Mouse (Mus musculus): ENCODE measurements around the gene Tnip3.

Tnip3 gene

GRCm38 (mm10) chr6:65644110-65644509 is 119.0 kb downstream of the Tnip3 start:
- Histone ChIP-seq H3K4me3 (replicated peaks; ENCODE audit: low read length) (no peak overlapping the region), H3K9me3 (ENCODE audit: low read length) (peaks cover 5% of the 10 kb centered on the region), H3K4me1 (replicated peaks; ENCODE audit: low read depth, low read length) (0 out of 2 replicates have a peak, but pooled peaks cover 10% of the 10 kb centered on the region), H3K27me3 (ENCODE audit: insufficient read depth, low read length) (no peaks in the 10 kb centered on the region; the same call in 1 of the 2 replicates), H3K36me3 (ENCODE audit: insufficient read depth, low read length) (no peaks in the 10 kb centered on the region)
- no peak for TF ChIP-seq NANOG (IDR thresholded peaks at IDR 0.05; ENCODE audit: borderline replicate concordance, low read length)

GRCm38 (mm10) chr6:65646408-65646807 is 121.3 kb downstream of the Tnip3 start:
- no peaks in the 10 kb centered on the region for H3K9me3 ChIP-seq (ENCODE audit: low read length)
- H3K27me3 ChIP-seq (ENCODE audit: insufficient read depth, low read length), result no peaks in the 10 kb centered on the region; the same call in 1 of the 2 replicates
- TF ChIP-seq POU5F1 (IDR thresholded peaks at IDR 0.05; ENCODE audit: borderline replicate concordance, low read length) (no peak), NANOG (IDR thresholded peaks at IDR 0.05; ENCODE audit: borderline replicate concordance, low read length) (no peak), CTCF (conservative IDR thresholded peaks at IDR 0.05; ENCODE audit: low read length) (no peak)
- no peaks in the 10 kb centered on the region for H3K36me3 ChIP-seq (ENCODE audit: insufficient read depth, low read length)
- 0 out of 2 replicates have a peak, but pooled peaks cover 10% of the 10 kb centered on the region for H3K4me1 ChIP-seq (replicated peaks; ENCODE audit: low read depth, low read length)
- no peak overlapping the region for H3K4me3 ChIP-seq (replicated peaks; ENCODE audit: low read length)

- no peak for TF ChIP-seq POU5F1 (IDR thresholded peaks at IDR 0.05; ENCODE audit: borderline replicate concordance, low read length)
- no peak for TF ChIP-seq NANOG (IDR thresholded peaks at IDR 0.05; ENCODE audit: borderline replicate concordance, low read length)
- TF ChIP-seq CTCF (conservative IDR thresholded peaks at IDR 0.05; ENCODE audit: low read length), result no peak
- no peaks in the 10 kb centered on the region for H3K36me3 ChIP-seq (ENCODE audit: insufficient read depth, low read length)
- no peak overlapping the region for H3K4me3 ChIP-seq (replicated peaks; ENCODE audit: low read length)
- H3K9me3 ChIP-seq (ENCODE audit: low read length), result no peaks in the 10 kb centered on the region
- 0 out of 2 replicates have a peak, but pooled peaks cover 10% of the 10 kb centered on the region for H3K4me1 ChIP-seq (replicated peaks; ENCODE audit: low read depth, low read length)
- no peaks in the 10 kb centered on the region; the same call in 1 of the 2 replicates for H3K27me3 ChIP-seq (ENCODE audit: insufficient read depth, low read length)
Observed at GRCm38 (mm10) chr6:65647731-65648130, 122.6 kb downstream of the Tnip3 start.

DNA sequence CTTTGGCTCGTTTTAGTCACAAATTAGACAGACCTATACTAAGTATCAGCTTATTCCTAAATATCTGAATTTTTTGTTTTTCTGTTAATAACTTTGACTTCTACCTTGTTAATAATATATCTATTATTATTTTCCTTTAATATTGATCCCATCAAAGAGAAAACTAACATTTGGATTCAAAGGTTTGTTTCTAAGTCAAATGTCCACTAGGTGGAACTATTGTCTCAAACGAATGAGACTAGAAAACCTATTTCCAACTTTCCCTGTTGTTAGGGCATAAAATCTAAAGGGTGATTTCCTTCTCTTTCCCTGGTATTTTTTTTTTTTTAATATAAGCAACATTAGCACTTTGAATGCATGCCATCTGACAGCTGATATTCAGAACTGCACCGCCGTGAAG is 126.3 kb downstream of the Tnip3 start:
- Histone ChIP-seq H3K4me3 (replicated peaks; ENCODE audit: low read length) (no peak overlapping the region), H3K36me3 (ENCODE audit: insufficient read depth, low read length) (no peaks in the 10 kb centered on the region), H3K9me3 (ENCODE audit: low read length) (no peaks in the 10 kb centered on the region), H3K4me1 (replicated peaks; ENCODE audit: low read depth, low read length) (no peaks in the 10 kb centered on the region), H3K27me3 (ENCODE audit: insufficient read depth, low read length) (no peaks in the 10 kb centered on the region; the same call in 1 of the 2 replicates)
- no peak for TF ChIP-seq NANOG (IDR thresholded peaks at IDR 0.05; ENCODE audit: borderline replicate concordance, low read length)
- TF ChIP-seq CTCF (conservative IDR thresholded peaks at IDR 0.05; ENCODE audit: low read length), result peak; percentile 23; the same call in 1 of the 2 replicates

- TF ChIP-seq CTCF (conservative IDR thresholded peaks at IDR 0.05; ENCODE audit: low read length), result no peak
- TF ChIP-seq POU5F1 (IDR thresholded peaks at IDR 0.05; ENCODE audit: borderline replicate concordance, low read length), result no peak
- TF ChIP-seq NANOG (IDR thresholded peaks at IDR 0.05; ENCODE audit: borderline replicate concordance, low read length), result no peak
- Histone ChIP-seq H3K36me3 (ENCODE audit: insufficient read depth, low read length) (no peaks in the 10 kb centered on the region), H3K4me1 (replicated peaks; ENCODE audit: low read depth, low read length) (no peaks in the 10 kb centered on the region), H3K4me3 (replicated peaks; ENCODE audit: low read length) (no peak overlapping the region), H3K27me3 (ENCODE audit: insufficient read depth, low read length) (0 out of 2 replicates have a peak, but pooled peaks cover 4% of the 10 kb centered on the region), H3K9me3 (ENCODE audit: low read length) (no peaks in the 10 kb centered on the region)
Observed at GRCm38 (mm10) chr6:65661272-65661671, 136.2 kb downstream of the Tnip3 start.

DNA sequence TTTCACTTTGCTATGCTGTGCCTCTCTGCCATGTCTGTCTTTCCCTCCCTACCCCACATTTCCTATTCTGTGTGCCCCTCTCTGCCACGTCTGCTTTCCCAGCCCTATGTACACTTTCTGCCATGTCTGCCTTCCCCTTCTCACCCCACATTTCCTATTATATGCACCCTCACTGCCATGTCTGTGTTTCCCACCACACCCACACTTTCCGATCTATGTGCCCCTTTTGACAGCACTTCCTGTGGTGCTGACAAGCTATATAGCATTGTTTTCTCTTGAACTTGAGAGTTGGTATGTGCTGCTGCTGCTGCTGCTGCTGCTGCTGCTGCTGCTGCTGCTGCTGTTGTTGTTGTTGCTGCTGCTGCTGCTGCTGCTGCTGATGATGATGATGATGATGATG is 136.9 kb downstream of the Tnip3 start:
- H3K4me1 ChIP-seq (replicated peaks; ENCODE audit: low read depth, low read length), result no peaks in the 10 kb centered on the region
- H3K36me3 ChIP-seq (ENCODE audit: insufficient read depth, low read length), result no peaks in the 10 kb centered on the region
- H3K4me3 ChIP-seq (replicated peaks; ENCODE audit: low read length), result no peak overlapping the region
- no peak for TF ChIP-seq NANOG (IDR thresholded peaks at IDR 0.05; ENCODE audit: borderline replicate concordance, low read length)
- TF ChIP-seq CTCF (conservative IDR thresholded peaks at IDR 0.05; ENCODE audit: low read length), result no peak
- no peak for TF ChIP-seq POU5F1 (IDR thresholded peaks at IDR 0.05; ENCODE audit: borderline replicate concordance, low read length)
- H3K27me3 ChIP-seq (ENCODE audit: insufficient read depth, low read length), result peaks cover 9% of the 10 kb centered on the region; the same call in 1 of the 2 replicates
- no peaks in the 10 kb centered on the region for H3K9me3 ChIP-seq (ENCODE audit: low read length)

- no peaks in the 10 kb centered on the region for H3K4me1 ChIP-seq (replicated peaks; ENCODE audit: low read depth, low read length)
- H3K9me3 ChIP-seq (ENCODE audit: low read length), result no peaks in the 10 kb centered on the region
- TF ChIP-seq CTCF (conservative IDR thresholded peaks at IDR 0.05; ENCODE audit: low read length), result no peak
- peaks cover 17% of the 10 kb centered on the region for H3K27me3 ChIP-seq (ENCODE audit: insufficient read depth, low read length)
- no peak overlapping the region for H3K4me3 ChIP-seq (replicated peaks; ENCODE audit: low read length)
- no peaks in the 10 kb centered on the region for H3K36me3 ChIP-seq (ENCODE audit: insufficient read depth, low read length)
Observed at GRCm38 (mm10) chr6:65663990-65664389, 138.9 kb downstream of the Tnip3 start.

DNA sequence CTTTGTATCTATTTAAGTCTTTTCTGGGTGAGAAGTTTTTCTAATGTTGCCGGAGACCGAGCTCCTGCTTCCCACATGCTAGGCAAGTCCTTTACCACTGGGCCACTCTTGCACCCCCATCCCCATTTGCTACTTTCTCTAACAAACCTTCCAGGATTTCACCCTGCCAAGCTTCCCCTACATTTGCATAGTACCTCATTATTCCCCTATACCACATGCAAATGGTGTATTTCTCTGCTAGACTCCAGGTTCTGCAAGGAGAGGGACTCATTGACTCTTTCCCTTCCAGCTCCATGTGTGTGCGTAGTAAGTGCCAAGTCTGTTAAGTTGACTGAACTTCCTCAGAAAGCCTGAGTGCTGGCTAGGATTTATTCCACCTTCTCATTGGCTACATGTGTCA is 141.2 kb downstream of the Tnip3 start:
- no peaks in the 10 kb centered on the region for H3K9me3 ChIP-seq (ENCODE audit: low read length)
- TF ChIP-seq POU5F1 (IDR thresholded peaks at IDR 0.05; ENCODE audit: borderline replicate concordance, low read length) (no peak), NANOG (IDR thresholded peaks at IDR 0.05; ENCODE audit: borderline replicate concordance, low read length) (no peak), CTCF (conservative IDR thresholded peaks at IDR 0.05; ENCODE audit: low read length) (no peak)
- H3K4me1 ChIP-seq (replicated peaks; ENCODE audit: low read depth, low read length), result 0 out of 2 replicates have a peak, but pooled peaks cover 3% of the 10 kb centered on the region
- H3K4me3 ChIP-seq (replicated peaks; ENCODE audit: low read length), result no peak overlapping the region
- no peaks in the 10 kb centered on the region for H3K36me3 ChIP-seq (ENCODE audit: insufficient read depth, low read length)
- H3K27me3 ChIP-seq (ENCODE audit: insufficient read depth, low read length), result peaks cover 33% of the 10 kb centered on the region

GRCm38 (mm10) chr6:65669971-65670370 is 144.9 kb downstream of the Tnip3 start:
- H3K4me1 ChIP-seq (replicated peaks; ENCODE audit: low read depth, low read length), result peaks cover 19% of the 10 kb centered on the region; the same call in 1 of the 2 replicates
- no peaks in the 10 kb centered on the region for H3K36me3 ChIP-seq (ENCODE audit: insufficient read depth, low read length)
- no peaks in the 10 kb centered on the region for H3K9me3 ChIP-seq (ENCODE audit: low read length)
- TF ChIP-seq CTCF (conservative IDR thresholded peaks at IDR 0.05; ENCODE audit: low read length) (no peak), POU5F1 (IDR thresholded peaks at IDR 0.05; ENCODE audit: borderline replicate concordance, low read length) (no peak), NANOG (IDR thresholded peaks at IDR 0.05; ENCODE audit: borderline replicate concordance, low read length) (no peak)
- H3K27me3 ChIP-seq (ENCODE audit: insufficient read depth, low read length), result peaks cover 58% of the 10 kb centered on the region
- no peak overlapping the region for H3K4me3 ChIP-seq (replicated peaks; ENCODE audit: low read length)
